Mouse (Mus musculus): Measurements from ENCODE around the gene Nup85. TPM values are rescaled to one million over a fixed set of nuclear protein-coding genes. Genes with fewer than 3 reads are reported as not detected.

Nup85 gene
- total RNA-seq, 2 experiments from 2014 or later: 147 to 149 TPM

GRCm38 (mm10) chr11:115582913-115583606 lies 18.8 kb downstream of the Nup85 start:
- no peak for ATAC-seq (replicated peaks; ENCODE audit: poor library complexity)

GRCm38 (mm10) chr11:115584376-115585073 lies 20.3 kb downstream of the Nup85 start:
- no peak for ATAC-seq (replicated peaks; ENCODE audit: poor library complexity)

GRCm38 (mm10) chr11:115585573-115586100 lies 21.4 kb downstream of the Nup85 start:
- no peak for ATAC-seq (replicated peaks; ENCODE audit: poor library complexity)

- no peak for ATAC-seq (replicated peaks; ENCODE audit: poor library complexity)
Observed at GRCm38 (mm10) chr11:115586403-115586802, 22.2 kb downstream of the Nup85 start.

GRCm38 (mm10) chr11:115587984-115588383 lies 23.8 kb downstream of the Nup85 start:
- no peak for ATAC-seq (replicated peaks; ENCODE audit: poor library complexity)

- ATAC-seq (replicated peaks; ENCODE audit: poor library complexity): no peak
Observed at GRCm38 (mm10) chr11:115590526-115591075, 26.4 kb downstream of the Nup85 start.

GRCm38 (mm10) chr11:115595209-115595608 lies 31.0 kb downstream of the Nup85 start:
- ATAC-seq (replicated peaks; ENCODE audit: poor library complexity): no peak

GRCm38 (mm10) chr11:115598309-115598708 lies 34.1 kb downstream of the Nup85 start:
- peak; percentile 36 for ATAC-seq (replicated peaks; ENCODE audit: poor library complexity)

- no peak for ATAC-seq (replicated peaks; ENCODE audit: poor library complexity)
Observed at GRCm38 (mm10) chr11:115599722-115600121, 35.5 kb downstream of the Nup85 start.

- ATAC-seq (replicated peaks; ENCODE audit: poor library complexity): no peak
Observed at GRCm38 (mm10) chr11:115600743-115601142, 36.5 kb downstream of the Nup85 start.

GRCm38 (mm10) chr11:115601174-115601573 lies 36.9 kb downstream of the Nup85 start:
- ATAC-seq (replicated peaks; ENCODE audit: poor library complexity): 0 out of 2 replicates have a peak, but pooled peaks have one; percentile 17

GRCm38 (mm10) chr11:115603128-115603475 lies 38.9 kb downstream of the Nup85 start:
- 0 out of 2 replicates have a peak, but pooled peaks have one; percentile 4 for ATAC-seq (replicated peaks; ENCODE audit: poor library complexity)

- peak; percentile 83 for ATAC-seq (replicated peaks; ENCODE audit: poor library complexity)
Observed at GRCm38 (mm10) chr11:115603476-115604303, 39.5 kb downstream of the Nup85 start, which contains the start of the genes Mrps7 and Gga3. Mrps7 (plus strand) TSS chr11:115603925. Gga3 (minus strand) TSS chr11:115604051.

GRCm38 (mm10) chr11:115604304-115604696 lies 40.1 kb downstream of the Nup85 start:
- peak; percentile 7; the same call in 1 of the 2 replicates for ATAC-seq (replicated peaks; ENCODE audit: poor library complexity)

GRCm38 (mm10) chr11:115606733-115607132 lies 42.5 kb downstream of the Nup85 start:
- no peak for ATAC-seq (replicated peaks; ENCODE audit: poor library complexity)

GRCm38 (mm10) chr11:115608421-115609399 lies 44.5 kb downstream of the Nup85 start:
- ATAC-seq (replicated peaks; ENCODE audit: poor library complexity): no peak

- no peak for ATAC-seq (replicated peaks; ENCODE audit: poor library complexity)
Observed at GRCm38 (mm10) chr11:115609576-115609975, 45.3 kb downstream of the Nup85 start.

GRCm38 (mm10) chr11:115611173-115611572 lies 46.9 kb downstream of the Nup85 start:
- ATAC-seq (replicated peaks; ENCODE audit: poor library complexity): no peak

- ATAC-seq (replicated peaks; ENCODE audit: poor library complexity): peak; percentile 28
Observed at GRCm38 (mm10) chr11:115612059-115612409, 47.8 kb downstream of the Nup85 start.

All from megakaryocyte progenitor cell, adult 5-6 weeks (primary cell).